Mouse (Mus musculus) E14TG2a.4 (cell line): ENCODE results near the gene Scnn1a.

Source experiments
- CTCF ChIP-seq: conservative IDR thresholded peaks from 2 replicates; pipeline ENCODE4 v1.5.1; 2014; ENCODE audit warnings: low read length
- NANOG ChIP-seq: IDR thresholded peaks from 2 replicates; pipeline ENCODE4 v1.6.1; 2014; ENCODE audit warnings: borderline replicate concordance, low read length, mixed read lengths
- POU5F1 ChIP-seq: IDR thresholded peaks from 2 replicates; pipeline ENCODE4 v1.6.1; 2014; ENCODE audit warnings: low read length, borderline replicate concordance

- TF ChIP-seq CTCF (no peak), NANOG (no peak), POU5F1 (no peak)
Measured at GRCm38 (mm10) chr6:125309406-125309805, 11.1 kb upstream of the Scnn1a start.
